Mouse (Mus musculus): ENCODE measurements at regions not wholly inside any gene's neighbourhood (a gene's known extent, or its start where the extent isn't known, plus 50 kb on each side); places are given as distances from the start of the nearest gene placed in this dataset.

DNA sequence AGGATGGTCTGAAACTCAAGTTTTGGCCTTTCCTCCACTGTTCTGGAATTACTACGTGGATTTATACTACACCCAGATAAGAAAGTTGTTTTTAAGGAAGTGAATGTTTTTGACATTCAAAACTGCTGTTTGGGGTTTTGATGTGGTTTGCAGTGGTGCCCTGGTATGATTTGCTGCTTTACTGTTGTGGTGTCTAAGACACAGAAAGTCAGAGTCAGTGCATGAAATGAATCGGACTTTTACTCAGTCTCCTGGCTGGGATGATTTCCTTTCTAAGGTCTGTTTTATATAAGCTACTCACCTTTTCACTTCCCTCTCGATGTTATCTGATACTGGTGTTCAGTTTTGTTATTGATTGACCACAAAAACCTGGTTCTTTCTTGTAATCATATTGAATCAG is 58.2 kb upstream of the Prdx6 start:
- Histone ChIP-seq H3K9me3 (replicated peaks; ENCODE audit: low read length) (no peaks in the 10 kb centered on the region), H3K36me3 (replicated peaks in 1 of 2; ENCODE audit: control insufficient read depth in 1 of 2, insufficient read depth in 1 of 2, low read length in 1 of 2) (no peaks in the 10 kb centered on the region), H3K27me3 (replicated peaks) (no peaks in the 10 kb centered on the region), H3K4me2 (ENCODE audit: insufficient read depth, low read depth, poor library complexity, severe bottlenecking) (no peak overlapping the region), H3K4me3 (replicated peaks in 1 of 3; ENCODE audit: low read depth in 2 of 3, low read length in 2 of 3, poor library complexity in 1 of 3) (no peak overlapping the region), H3K27ac (ENCODE audit: insufficient read depth, low read depth) (no peak overlapping the region), H3K4me1 (ENCODE audit: control insufficient read depth in 1 of 2, insufficient read depth in 2 of 2) (peaks cover 0 to 5% of the 10 kb centered on the region in 2 experiments; a peak in 1 of 4 replicates), H3K9ac (ENCODE audit: insufficient read depth, low read depth) (no peak overlapping the region), H3K79me2 (replicated peaks; ENCODE audit: control insufficient read depth, extremely low read depth, insufficient read depth, poor library complexity, severe bottlenecking) (no peaks in the 10 kb centered on the region)
- in situ Hi-C loops (cut with MboI; ENCODE audit: low pct_ligation_motif_present, low pct_unique_long_range_greater_than_20kb, low sequenced_read_pairs) = no loop called here
- DNase-seq (ENCODE audit: extremely low read depth) = peak; percentile 48
- dilution Hi-C loops (cut with MboI; ENCODE audit: extremely low pct_ligation_motif_present, extremely low pct_unique_long_range_greater_than_20kb, low sequenced_read_pairs) = no loop called here
- TF ChIP-seq USF2 (conservative IDR thresholded peaks at IDR 0.05; ENCODE audit: low read depth, low read length) = no peak
- TF ChIP-seq TCF12 (IDR thresholded peaks at IDR 0.05; ENCODE audit: low read depth, low read length) = 0 out of 2 replicates have a peak, but pooled peaks have one; percentile 15
- 0 out of 2 replicates have a peak, but pooled peaks have one; percentile 50 for TF ChIP-seq MAFK (IDR thresholded peaks at IDR 0.05; ENCODE audit: insufficient replicate concordance, low read length)
- no peak for TF ChIP-seq CHD1 (IDR thresholded peaks at IDR 0.05; ENCODE audit: low read depth, low read length)
- TF ChIP-seq PAX5 (IDR thresholded peaks at IDR 0.05; ENCODE audit: low read length) = no peak
- peak; percentile 15; the same call in 1 of the 2 replicates for TF ChIP-seq JUN (IDR thresholded peaks at IDR 0.05; ENCODE audit: insufficient read depth, low read depth, low read length)
- TF ChIP-seq BHLHE40 (IDR thresholded peaks at IDR 0.05; ENCODE audit: low read depth, low read length) = peak; percentile 54; the same call in 1 of the 2 replicates
- no peak for TF ChIP-seq ETS1 (conservative IDR thresholded peaks at IDR 0.05; ENCODE audit: low read depth, low read length)
- TF ChIP-seq ZKSCAN1 (IDR thresholded peaks at IDR 0.05; ENCODE audit: borderline replicate concordance, low read depth, low read length) = no peak
- no peak; the same call in 1 of the 2 replicates for TF ChIP-seq JUND (conservative IDR thresholded peaks at IDR 0.05; ENCODE audit: low read depth, low read length)
- no peak for TF ChIP-seq USF1 (IDR thresholded peaks at IDR 0.05; ENCODE audit: low read depth, low read length)
- TF ChIP-seq TBP (conservative IDR thresholded peaks at IDR 0.05; ENCODE audit: low read depth, low read length) = no peak
- peak; percentile 59; the same call in 1 of the 2 replicates for TF ChIP-seq IRF4 (IDR thresholded peaks at IDR 0.05; ENCODE audit: low read depth, low read length)
- TF ChIP-seq EP300 (IDR thresholded peaks at IDR 0.05; ENCODE audit: low read length) = 0 out of 2 replicates have a peak, but pooled peaks have one; percentile 55

DNA sequence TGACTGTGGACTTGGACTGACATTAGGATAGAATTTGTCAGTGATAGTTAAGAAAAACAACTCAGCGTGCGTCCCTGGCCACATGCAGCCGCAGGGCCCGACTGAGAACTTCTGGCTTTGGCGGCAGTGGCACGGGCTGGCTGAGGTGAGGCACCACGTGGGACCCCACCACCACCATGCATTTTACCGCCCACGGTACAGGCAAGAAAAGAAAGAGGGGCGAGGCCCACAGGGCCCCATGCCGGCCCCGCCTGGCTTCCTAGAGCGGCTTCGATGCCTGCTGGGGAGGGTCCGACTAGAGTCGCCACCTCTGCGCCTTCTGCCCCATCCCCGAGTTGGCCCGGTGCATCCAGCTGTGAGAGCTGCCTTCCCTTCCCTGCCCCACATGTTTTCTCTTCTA is 63.1 kb upstream of the Prdx6 start:
- Histone ChIP-seq H3K27ac (ENCODE audit: insufficient read depth, low read depth) (no peak overlapping the region), H3K4me2 (ENCODE audit: insufficient read depth, low read depth, poor library complexity, severe bottlenecking) (no peak overlapping the region), H3K79me2 (replicated peaks; ENCODE audit: control insufficient read depth, extremely low read depth, insufficient read depth, poor library complexity, severe bottlenecking) (no peaks in the 10 kb centered on the region), H3K36me3 (replicated peaks in 1 of 2; ENCODE audit: control insufficient read depth in 1 of 2, insufficient read depth in 1 of 2, low read length in 1 of 2) (no peaks in the 10 kb centered on the region), H3K9ac (ENCODE audit: insufficient read depth, low read depth) (no peak overlapping the region), H3K4me1 (ENCODE audit: control insufficient read depth in 1 of 2, insufficient read depth in 2 of 2) (peaks cover 0 to 5% of the 10 kb centered on the region in 2 experiments; a peak in 1 of 4 replicates), H3K9me3 (replicated peaks; ENCODE audit: low read length) (no peaks in the 10 kb centered on the region), H3K27me3 (replicated peaks) (peaks cover 2% of the 10 kb centered on the region), H3K4me3 (replicated peaks in 1 of 3; ENCODE audit: low read depth in 2 of 3, low read length in 2 of 3, poor library complexity in 1 of 3) (no peak overlapping the region)
- dilution Hi-C loops (cut with MboI; ENCODE audit: extremely low pct_ligation_motif_present, extremely low pct_unique_long_range_greater_than_20kb, low sequenced_read_pairs) (no loop called here), in situ Hi-C loops (cut with MboI; ENCODE audit: low pct_ligation_motif_present, low pct_unique_long_range_greater_than_20kb, low sequenced_read_pairs) (no loop called here)
- no peak for TF ChIP-seq BHLHE40 (IDR thresholded peaks at IDR 0.05; ENCODE audit: low read depth, low read length)
- TF ChIP-seq ELF1 (IDR thresholded peaks at IDR 0.05; ENCODE audit: low read depth, low read length) = no peak
- no peak for TF ChIP-seq ZNF384 (IDR thresholded peaks at IDR 0.05; ENCODE audit: low read depth, low read length)
- TF ChIP-seq GABPA (IDR thresholded peaks at IDR 0.05; ENCODE audit: insufficient replicate concordance, low read depth, low read length) = no peak
- DNase-seq (ENCODE audit: extremely low read depth) = no peak

Measured in CH12.LX (cell line).